Mouse (Mus musculus) kidney, postnatal 4 days (tissue): ENCODE data around the gene Arfgef3.
A peak's percentile ranks its signal among the peaks of the same experiment; 100 is the strongest.
"Not testable (repeated sequence)": the region's sequence is repeated elsewhere in the genome, so short reads cannot be mapped to it uniquely, and the experiment has no call there.

Experiments
- DNase-seq, 2 experiments: peaks; one replicate each; pipeline ENCODE4 v3.0.0; 2021; ENCODE audit warnings: mixed read lengths in 2 of 2

The Arfgef3 gene

DNA sequence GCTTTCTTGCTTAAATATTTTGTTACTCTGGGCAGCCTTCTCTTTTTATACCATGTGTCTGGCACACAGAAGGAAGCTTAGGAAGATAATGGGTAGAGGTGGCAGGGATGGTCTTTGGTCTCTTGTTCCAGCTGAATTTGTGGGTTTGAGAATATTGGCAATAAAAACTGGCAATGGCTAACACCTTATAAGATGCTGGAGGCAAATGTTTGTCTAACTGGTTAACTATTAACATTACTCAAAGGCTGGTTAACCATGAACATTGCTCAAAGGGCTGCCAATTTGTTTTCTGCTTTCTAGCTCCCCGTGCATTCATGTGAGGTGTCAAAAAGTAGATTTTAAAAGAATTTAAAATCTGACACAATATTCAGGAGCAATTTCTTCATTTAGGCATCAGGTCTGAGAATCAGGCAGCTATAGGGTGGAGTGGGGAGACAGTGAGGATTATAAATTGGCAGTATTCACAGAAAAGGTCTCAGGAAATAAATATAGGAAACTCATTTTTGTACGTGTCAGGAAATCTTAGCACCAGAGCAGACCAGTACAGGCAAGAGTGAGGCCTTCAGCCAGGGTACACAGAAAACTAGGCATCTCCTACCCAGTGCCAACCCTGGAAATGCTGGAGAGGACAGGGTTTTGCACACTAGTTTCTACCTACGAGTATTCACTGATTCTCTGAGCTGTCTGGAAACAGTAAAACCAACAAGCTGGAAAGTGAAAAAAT, 62.9 kb downstream of the Arfgef3 start:
- peak; percentile 12 to 23 for DNase-seq

DNA sequence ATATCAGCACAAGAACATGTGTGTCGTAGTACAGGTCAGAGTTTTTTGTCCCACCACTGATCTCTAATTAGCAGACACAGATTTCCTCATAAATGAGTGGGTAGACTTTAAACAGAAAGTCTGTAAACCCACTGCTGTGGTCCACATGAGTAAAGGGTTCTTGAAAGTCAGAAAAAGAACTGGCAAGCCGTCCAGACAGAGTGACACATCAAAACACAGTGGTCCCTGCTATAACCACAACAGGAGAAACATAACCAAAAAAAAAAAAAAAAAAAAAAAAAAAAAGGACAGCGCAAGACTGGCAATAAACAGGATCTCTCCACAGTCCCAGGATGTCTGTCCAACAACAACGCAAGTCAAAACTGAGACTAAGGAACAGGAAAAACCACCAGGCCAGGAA, 64.9 kb downstream of the Arfgef3 start:
- no peak for DNase-seq

DNA sequence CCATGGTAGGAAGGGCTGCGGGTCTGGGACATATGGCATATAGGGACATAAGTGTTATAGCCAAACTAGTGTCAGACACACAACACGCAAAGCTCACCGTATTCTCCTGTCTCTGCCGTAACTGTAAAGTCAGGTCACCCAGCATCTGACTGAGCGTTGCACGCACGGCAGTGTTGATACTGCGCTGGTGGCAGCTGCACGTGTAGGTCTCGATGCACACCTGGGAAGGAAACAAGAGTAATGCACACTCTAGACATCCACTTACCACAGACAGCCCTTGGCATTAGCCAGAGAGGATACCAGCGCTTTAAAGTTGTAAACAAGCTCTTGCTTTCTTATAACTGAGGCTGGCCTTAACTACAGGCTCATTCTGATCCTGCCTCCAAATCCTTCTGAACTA, 79.0 kb downstream of the Arfgef3 start:
- no peak for DNase-seq

DNA sequence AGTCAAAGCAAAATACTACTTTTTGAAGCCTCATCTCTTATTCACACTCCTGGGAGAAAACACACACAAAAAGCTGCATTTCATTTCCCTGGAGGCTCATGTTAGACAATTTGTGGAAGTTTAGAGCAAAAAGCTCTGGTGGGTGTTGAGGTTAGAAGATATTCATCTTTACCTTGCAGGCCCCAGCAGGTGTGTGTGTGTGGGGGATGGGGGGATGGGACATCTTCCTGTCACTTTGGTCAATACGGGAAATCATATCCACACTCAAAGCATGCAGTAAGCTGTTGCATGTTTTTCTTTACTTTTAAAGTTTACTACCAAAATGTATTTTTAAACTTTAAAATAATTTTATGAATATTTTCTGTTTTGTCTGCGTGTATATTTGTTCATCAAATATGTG, 79.7 kb downstream of the Arfgef3 start:
- DNase-seq = no peak

DNA sequence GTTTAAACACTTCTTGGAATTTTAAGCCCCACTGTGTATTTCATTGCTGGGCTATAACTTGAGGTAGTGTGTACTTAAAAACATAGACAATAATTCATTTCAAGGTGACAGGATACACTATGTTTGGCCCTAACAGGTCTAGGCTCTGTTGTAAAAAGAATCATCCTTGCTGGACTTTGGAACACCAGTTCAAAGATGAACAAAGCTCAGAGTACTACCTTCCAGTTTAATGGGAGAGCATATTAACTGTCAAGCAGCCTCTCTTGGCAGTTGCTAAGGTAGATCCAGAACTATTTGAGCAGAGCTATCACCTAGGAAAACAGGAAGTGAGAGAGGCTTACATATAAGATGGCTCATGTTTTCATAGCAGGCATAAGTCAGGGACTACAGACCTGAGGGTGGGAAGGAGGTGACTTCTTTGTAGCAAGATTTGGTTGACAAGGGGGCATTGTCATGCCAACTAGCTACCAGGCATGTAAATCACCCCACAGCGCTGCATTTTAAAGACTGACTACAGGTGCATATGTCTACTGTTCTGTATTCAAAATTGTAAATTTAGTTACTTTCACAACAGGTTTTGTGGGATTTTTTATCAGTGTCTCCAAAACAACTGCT, 82.0 kb downstream of the Arfgef3 start:
- DNase-seq = no peak

DNA sequence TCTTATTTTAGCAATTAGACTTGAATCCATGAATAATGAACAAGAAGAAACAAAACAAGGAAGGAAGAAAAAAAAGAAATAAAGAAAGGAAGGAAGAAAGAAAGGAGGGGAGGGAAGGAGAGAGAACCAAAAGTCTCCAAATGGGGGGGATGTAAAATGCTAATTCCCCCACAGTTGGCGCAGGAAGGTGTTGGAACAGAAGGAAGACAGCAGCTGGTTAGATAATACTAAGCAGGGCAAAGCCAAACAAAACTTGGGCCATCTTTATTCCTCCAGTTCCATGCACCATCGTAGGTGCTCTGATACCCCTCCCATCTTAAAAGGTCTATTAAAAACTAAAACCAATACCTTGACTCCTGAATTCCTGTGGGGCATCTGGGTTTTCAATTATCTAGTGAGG, 82.8 kb downstream of the Arfgef3 start:
- DNase-seq = no peak

DNA sequence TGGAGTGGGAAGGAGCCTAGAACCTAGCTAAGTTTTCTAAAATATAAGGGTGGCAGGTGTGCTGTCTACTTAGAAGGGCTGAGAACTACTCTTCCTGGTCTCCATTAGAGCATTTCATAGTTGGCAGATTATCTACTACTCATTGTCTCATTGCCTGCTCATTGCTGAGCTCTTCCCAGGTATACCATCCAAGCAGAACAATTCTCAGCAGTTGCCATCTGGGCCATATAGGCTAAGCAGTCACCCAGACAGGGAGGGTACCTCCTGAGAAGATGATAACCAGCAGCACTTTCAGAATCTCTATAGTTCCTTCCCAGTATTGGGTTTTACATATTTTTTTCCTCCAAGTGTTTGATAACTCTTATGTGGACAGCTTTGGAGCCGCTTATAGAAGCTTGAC, 86.2 kb downstream of the Arfgef3 start:
- DNase-seq = no peak

DNA sequence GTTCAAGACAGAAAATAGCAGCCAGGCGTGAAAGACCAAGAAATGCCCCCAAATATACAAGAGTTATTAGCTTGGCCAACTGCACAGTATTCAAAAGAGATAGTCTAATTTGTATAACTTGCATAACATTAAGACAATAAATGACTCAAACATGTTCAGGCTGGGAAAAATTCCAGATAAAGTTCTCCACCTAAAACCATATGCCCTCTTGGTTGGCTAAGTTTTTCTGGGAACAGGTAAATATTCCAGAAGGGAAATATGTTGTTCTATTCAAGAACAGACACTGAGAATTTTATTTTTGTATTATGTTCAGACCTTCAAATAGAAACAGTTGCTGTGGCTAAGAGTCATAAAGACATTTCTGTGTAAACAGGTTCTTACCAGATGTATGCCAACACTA, 96.7 kb downstream of the Arfgef3 start:
- DNase-seq = no peak

DNA sequence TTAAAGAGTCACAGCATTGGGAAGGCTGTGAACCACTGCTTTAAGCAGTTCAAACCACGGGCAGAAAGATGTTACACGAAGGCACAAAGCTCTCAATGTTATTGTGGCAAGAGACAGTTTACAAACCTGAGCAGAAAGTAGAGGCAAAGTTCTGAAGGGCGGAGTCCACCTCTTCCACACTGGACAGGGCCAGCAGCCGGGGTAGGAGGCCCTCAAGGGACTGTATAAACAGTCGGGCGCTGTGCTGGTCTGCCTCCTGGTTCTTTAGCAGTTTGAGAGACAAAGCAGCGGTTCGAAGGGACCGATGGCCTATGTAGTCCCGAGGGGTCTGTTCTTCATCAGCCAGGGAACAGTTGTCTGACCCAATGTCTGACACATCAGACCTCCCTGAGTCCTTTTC, 97.7 kb downstream of the Arfgef3 start:
- DNase-seq = no peak

DNA sequence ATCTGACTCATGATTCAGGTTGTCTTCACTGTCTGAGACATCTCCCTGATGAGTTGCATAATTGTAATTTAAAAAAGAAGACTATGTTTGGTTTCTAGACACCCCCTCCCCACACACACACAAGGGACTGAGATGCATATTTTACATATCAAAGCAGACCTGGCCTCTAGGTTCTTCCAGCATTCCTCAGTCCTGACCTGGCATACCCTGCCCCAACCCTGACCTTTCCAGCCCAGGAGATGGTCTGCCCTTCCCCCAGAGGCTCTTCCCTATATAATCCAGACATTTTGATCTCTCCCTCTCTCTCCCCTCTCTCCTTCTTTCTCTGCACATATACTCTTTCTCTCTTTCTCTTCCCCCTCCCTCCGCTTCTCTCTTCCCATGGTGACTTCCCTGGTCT, 99.4 kb downstream of the Arfgef3 start:
- DNase-seq = no peak

DNA sequence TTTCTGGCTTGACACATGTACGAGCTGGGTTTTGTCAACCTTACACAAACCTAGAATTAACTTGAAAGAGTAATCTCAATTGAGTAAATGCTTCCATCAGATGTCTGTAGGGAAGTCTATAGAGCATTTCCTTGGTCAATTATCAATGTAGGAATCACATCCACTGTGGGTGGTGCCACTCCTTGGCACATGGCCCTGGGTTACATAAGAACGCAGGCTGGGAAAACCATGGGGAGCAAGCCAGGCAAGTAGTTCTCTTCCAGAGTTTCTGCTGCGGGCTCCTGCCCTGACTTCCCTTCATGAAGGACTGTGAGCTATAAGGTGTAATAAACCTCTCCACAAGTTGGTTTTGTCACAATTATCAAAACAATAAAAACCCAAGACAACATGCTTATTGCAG, 100.2 kb downstream of the Arfgef3 start:
- DNase-seq = no peak

DNA sequence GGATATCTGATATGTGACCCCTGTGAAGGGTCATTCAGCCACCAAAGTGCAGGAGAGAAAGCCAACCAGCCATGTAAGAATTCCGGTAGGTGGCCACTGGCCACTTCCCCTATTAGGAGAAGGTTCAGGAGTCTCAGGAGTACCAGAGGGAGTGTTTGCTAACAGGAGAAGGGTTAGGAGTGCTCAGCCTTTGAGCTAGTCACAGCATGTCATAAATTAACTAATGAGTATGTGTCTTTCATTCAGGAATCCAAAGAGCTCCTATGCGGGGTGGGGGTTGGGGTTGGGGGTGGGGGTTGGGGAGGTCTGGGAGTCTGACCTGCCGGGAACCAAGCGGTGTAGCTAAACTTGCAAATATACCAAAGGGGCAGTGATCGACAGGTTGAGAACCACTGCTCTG, 100.9 kb downstream of the Arfgef3 start:
- no peak for DNase-seq

DNA sequence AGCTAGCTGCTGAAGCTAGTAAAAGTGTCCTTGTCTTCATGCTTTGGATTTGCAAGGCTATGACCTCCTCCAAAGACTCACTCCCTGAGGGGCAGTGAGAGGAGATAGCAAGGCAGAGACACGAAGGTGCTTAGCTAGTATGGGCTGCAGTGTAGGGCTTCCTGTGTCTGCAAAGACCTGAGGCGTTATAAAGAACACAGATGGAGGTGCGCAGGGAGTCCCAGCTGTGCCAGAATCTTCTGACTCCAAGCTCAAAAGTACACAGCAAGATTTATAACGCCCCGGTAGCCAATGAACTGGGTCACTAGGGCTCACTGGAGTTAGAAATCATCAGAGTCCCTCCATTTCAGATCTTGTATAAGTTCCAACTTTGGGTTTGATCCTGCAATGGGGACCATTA, 103.2 kb downstream of the Arfgef3 start:
- DNase-seq = no peak

DNA sequence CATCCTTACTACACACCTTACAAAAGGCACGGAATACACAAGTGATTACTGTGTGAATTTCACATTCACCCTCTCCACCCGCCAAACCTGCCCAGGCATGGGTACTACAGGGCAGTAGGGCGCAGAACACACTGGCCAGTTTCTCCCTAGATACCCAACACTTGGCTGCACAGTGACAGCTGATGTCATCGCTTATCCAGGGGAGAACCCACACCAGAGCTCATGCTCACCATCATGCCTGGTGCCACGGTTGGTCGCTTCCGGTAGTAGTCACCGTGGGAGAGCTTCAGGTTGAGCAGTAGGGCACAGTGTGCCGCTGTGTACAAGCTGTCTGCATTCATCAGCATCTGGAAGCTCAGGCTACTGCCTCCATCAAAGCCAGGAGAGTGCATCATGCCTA, 108.3 kb downstream of the Arfgef3 start:
- DNase-seq = peak; percentile 33 to 45

DNA sequence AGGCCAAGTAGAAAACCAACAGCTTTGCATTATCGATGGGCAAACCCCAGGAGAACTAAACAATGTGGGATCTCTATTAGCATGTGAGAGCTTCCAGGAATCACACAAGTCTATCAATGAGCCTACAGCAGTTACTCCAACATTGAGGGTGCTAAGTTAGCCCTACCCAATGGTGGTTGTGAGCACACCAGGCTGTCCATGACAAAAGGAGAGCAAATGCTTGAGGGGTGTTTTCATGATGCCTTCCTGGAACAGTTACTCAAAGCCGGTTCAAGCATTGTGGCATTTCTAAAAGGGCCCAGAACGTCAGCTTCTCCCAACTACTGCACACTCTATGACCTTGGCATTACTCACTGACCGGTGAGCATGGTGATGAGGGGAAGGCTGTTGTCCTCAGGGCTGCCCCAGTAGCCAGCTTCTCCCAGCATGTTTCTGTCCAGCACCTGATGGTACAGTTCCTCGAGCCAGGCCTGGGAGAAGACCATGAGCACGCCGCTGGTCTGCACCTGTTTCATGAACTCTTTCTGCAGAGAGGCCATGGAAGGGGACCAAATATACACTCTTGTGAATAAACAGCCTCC, 109.3 kb downstream of the Arfgef3 start:
- no peak for DNase-seq

DNA sequence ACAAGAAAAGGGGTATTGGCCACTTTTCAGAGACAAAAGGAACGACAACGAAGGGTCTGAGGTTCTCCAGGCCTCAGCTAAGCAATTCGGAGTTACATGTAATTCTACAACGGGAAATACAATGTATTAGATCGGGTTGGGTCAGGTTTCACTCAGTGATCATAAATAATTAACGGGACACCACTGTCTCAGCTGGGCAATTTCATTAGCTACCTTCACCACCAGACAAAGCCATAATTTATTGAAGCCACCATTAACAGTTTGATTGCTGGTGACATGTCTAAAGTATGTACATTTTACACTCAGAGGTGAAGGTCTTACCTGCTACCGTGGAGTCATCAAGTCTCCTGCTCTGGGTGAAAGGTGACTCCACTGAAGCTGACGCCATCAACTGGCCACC, 113.3 kb downstream of the Arfgef3 start:
- DNase-seq = no peak

DNA sequence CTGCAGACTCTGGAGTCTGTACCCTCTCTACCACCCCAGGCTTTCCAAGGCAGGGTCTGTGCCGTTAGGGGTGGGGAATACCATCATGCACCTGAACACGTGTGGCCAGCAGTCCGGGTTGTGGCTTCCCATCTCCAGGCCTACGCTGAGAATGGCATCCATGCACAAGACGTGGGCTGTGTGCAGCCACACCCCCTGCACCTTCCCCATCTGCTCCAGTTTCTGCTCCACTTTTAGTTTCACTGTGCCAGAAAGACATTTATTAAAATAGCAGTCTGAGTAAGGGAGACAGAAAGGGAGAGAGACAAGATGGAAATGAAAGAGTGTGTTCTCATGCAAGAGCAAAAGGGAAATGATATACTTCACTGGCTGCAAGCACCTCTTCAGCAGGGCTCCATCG, 116.2 kb downstream of the Arfgef3 start:
- DNase-seq = no peak

DNA sequence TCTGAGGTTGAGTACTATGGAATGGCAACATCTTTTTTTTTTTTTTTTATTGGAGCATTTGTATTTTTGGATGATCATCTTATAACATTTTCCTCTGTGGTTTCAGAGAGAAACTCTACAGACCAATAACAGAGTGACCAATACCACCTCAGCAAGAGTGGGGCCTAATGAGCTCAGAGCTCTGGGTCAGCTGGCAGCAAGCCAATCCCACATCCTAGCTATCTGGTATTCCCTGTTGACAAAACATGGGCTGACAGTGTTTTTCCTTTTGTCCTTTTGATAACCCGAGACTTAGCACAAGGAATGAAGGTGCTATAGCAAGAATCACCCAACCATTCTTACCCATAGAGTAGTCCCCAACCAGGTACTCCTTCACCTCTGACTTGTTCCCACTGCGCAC, 131.0 kb downstream of the Arfgef3 start:
- no peak for DNase-seq

DNA sequence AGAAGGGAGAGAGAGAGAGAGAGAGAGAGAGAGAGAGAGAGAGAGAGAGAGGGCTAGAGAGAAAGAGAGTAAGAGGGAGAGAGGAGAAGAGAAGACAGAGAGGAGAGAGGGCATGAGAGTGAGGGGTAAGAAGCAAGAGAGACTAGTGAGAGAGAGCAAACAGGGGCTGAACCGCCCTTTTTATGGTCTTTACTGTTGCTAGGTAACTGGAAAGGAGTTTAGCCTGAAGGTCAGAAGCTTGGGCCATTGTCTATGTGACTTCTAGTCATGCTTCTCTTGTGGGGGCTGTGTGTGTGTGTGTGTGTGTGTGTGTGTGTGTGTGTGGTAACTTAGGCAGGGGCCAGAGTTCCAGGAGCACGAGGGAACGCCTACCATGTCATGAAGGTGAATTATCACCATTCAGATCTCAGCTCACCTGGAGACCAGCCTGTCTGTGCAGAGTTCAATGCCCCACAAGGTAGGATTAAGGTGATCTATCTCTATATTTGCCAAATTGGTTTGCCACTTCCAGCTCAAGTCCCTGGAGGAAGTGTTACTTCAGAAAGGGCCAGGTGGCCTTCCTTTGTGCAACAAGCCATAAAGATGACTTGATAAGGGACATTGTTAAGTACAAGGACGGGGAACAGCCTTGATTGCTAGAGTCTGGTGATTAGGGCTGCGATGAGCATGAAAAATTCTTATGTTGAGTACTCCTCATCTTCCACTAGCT, 138.8 kb downstream of the Arfgef3 start:
- DNase-seq = not testable (repeated sequence)

DNA sequence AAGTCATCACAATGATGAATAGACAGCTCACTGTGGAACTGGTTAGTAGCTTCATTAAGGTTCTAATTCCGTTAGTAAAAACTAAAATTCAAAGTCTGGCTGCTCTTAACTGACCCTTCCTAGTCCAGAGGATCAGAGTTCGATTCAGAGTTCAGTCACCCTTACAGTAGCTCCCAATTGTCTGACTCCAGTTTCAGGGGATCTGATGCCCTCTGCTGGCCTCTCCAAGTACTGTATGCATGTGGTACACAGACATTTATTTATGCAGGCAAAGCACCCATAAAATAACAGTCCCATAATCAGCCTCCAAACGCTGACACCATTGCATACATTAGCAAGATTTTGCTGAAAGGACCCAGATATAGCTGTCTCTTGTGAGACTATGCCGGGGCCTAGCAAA, 141.7 kb downstream of the Arfgef3 start:
- DNase-seq = peak; percentile 84 to 85

DNA sequence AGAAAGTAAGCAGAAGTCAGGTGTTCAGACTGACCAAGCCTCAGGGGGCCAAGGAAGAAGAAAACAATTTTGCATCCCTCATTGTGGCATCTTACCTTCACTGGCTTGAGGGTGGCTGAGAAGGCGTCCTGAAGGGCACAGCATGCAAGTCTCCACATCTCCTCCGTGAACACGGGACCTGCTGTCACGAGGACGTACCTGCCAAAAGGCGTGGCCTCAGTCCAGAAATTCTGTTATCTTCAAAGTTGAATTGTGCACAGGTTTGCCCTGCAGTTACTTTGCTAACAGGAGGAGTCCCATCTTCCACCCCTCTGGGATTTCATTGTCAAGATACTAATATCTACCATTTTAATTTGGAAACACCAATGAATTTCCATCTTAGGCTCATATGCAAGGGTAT, 146.1 kb downstream of the Arfgef3 start:
- no peak for DNase-seq

DNA sequence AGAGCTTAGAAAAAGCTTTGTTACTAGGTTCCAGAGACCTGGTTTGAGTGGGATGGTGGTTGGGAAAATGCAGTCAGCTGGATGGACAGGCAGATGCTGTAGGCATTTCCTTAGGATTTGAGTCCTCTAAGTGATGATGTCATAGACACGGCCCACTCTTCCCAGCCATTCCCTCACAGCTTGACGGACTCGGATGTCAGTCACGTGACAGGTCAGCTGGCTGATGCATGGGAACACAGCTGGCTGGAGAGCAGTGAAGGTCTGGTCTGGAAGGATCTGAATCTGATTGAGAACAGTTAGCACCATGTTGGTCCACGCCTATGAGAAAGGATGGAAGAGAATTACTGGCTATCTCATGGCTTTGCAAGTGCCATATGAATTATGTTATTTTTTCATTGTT, 154.3 kb downstream of the Arfgef3 start:
- no peak for DNase-seq

DNA sequence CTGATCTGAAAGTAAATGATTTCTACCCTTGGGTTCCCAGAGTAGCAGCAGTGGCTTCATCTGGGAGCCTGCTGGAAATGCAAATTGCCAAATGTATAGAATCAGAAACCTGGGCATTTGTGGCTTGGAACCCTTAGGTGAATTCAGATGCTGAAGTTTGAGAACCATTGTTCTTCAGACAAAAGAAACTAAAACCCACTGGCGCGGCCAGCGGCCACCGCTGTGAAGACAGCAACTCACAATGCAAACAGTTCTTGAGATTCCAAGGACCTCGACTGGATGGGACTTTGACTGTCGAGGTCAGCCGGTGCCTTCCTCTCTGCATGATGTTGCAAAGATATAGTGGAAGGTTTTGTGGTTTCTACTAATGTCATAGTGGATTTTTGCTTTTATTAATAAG, 159.6 kb downstream of the Arfgef3 start:
- DNase-seq = no peak

DNA sequence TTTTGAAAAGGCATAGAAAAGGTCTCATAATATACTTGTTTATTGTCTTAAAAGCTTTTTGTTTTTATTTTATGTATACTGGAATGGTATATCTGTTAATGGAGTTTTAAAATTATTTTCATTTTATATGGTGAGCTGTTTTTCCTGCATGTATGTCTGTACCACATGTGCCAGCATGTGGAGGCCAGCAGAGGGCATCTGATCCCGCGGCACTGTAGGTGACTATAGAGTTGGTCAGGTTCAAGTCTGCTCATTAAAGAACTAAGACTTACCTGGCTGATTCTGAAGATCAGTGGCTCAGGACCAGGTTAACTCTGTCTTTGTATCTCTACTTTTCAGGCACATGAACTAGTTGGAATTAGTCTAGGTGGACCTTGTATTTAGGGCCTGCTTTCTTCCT, 171.2 kb downstream of the Arfgef3 start:
- DNase-seq = peak in 1 of 2 experiments; percentile 27
